ENCODE assay signal across 8 mouse cellular contexts in the genomic region with DNA sequence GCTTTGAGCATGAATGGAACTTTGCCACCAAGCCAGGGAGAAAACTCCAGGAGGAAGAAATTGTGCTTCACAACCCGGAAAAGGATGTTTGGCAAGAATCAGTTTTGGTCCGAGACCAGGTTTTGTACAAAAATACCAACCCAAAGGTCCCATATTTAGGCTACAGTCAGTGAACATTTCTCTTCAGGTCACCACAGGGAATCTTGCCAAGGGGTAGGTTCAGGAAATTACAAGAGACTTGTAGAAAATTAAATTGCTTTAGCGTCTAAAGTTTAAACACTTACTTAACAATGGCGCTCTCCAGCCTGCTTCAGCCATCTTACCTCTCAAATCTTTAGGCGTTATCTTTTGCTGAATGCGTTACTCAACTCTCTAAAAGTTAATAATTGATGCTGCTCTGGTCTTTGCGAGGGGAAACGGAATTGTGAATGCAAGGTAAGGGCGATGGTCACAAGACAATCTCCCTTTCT. TPM values are rescaled to one million over a fixed set of nuclear protein-coding genes. Genes with fewer than 3 reads are reported as not detected.
A peak's percentile ranks its signal among the peaks of the same experiment; 100 is the strongest.
DNase-seq lines count a peak whose midpoint lies in the region; ATAC-seq and TF ChIP-seq lines count a peak whose summit lies in the region.

No protein-coding gene starts in this region.

- no peaks in the 10 kb centered on the region for H3K36me3 ChIP-seq in spleen, adult 2 months (ENCODE audit: control insufficient read depth, insufficient read depth, low read length)
- H3K36me3 ChIP-seq in hindbrain, embryonic 11.5 days (ENCODE audit: control insufficient read depth, insufficient read depth, low read length): no peaks in the 10 kb centered on the region
- H3K36me3 ChIP-seq in liver, embryonic 14.5 days (replicated peaks; ENCODE audit: control insufficient read depth, insufficient read depth, low read depth): no peaks in the 10 kb centered on the region
- no peaks in the 10 kb centered on the region for H3K36me3 ChIP-seq in neural tube, embryonic 15.5 days

- no peaks in the 10 kb centered on the region for H3K9me3 ChIP-seq in hindbrain, embryonic 11.5 days (ENCODE audit: control insufficient read depth, low read length)
- H3K9me3 ChIP-seq in liver, embryonic 14.5 days (ENCODE audit: control insufficient read depth, low read length): no peaks in the 10 kb centered on the region
- no peaks in the 10 kb centered on the region for H3K9me3 ChIP-seq in neural tube, embryonic 15.5 days (replicated peaks)

- TF ChIP-seq EP300 in liver, embryonic 14.5 days (IDR thresholded peaks at IDR 0.05; ENCODE audit: low read depth): no peak

- ATAC-seq in hindbrain, embryonic 11.5 days (ENCODE audit: low FRiP score): peak; percentile 2; the same call in 1 of the 2 replicates
- no peak; the same call in 1 of the 2 replicates for ATAC-seq in liver, embryonic 14.5 days (ENCODE audit: insufficient read depth)
- no peak for ATAC-seq in neural tube, embryonic 15.5 days (ENCODE audit: low FRiP score)

- no peaks in the 10 kb centered on the region for H3K27me3 ChIP-seq in spleen, adult 2 months (ENCODE audit: control insufficient read depth, insufficient read depth, low read length)
- H3K27me3 ChIP-seq in hindbrain, embryonic 11.5 days (ENCODE audit: control insufficient read depth, insufficient read depth, low read length): no peaks in the 10 kb centered on the region
- H3K27me3 ChIP-seq in liver, embryonic 14.5 days (ENCODE audit: control insufficient read depth, insufficient read depth, low read length): no peaks in the 10 kb centered on the region
- no peaks in the 10 kb centered on the region for H3K27me3 ChIP-seq in neural tube, embryonic 15.5 days (replicated peaks)

- no peak for TF ChIP-seq POLR2A in spleen, adult 2 months (IDR thresholded peaks at IDR 0.05; ENCODE audit: low read depth, low read length)
- no peak for TF ChIP-seq POLR2A in embryonic fibroblast, embryonic 13.5 days (IDR thresholded peaks at IDR 0.05; ENCODE audit: low read depth, low read length)

- peak overlapping the region; percentile 38; the same call in 1 of the 2 replicates for H3K27ac ChIP-seq in spleen, adult 2 months (ENCODE audit: insufficient read depth, low read length)
- peak overlapping the region; percentile 66 for H3K27ac ChIP-seq in embryonic fibroblast, embryonic 13.5 days (ENCODE audit: insufficient read depth, low read length)
- H3K27ac ChIP-seq in hindbrain, embryonic 11.5 days (ENCODE audit: low read depth, low read length): no peak overlapping the region
- no peak overlapping the region for H3K27ac ChIP-seq in liver, embryonic 14.5 days
- peak overlapping the region; percentile 85 for H3K27ac ChIP-seq in neural tube, embryonic 15.5 days (replicated peaks)

- no peak for DNase-seq in spleen, adult 2 months (ENCODE audit: low read depth in 1 of 2, low spot score in 2 of 2)
- DNase-seq in spleen, adult 18-20 months: no peak
- no peak for DNase-seq in hindbrain, embryonic 11.5 days (ENCODE audit: low spot score)
- peak; percentile 18 to 28 (median 25) for DNase-seq in liver, embryonic 14.5 days (ENCODE audit: low read depth in 3 of 3, low spot score in 3 of 3)
- no peak for DNase-seq in urinary bladder, postnatal 10 days (ENCODE audit: low spot score)
- DNase-seq in frontal cortex, postnatal 25 days (ENCODE audit: low spot score in 2 of 2): no peak

- H3K4me1 ChIP-seq in spleen, adult 2 months (ENCODE audit: control insufficient read depth, insufficient read depth, insufficient read length): no peaks in the 10 kb centered on the region
- H3K4me1 ChIP-seq in embryonic fibroblast, embryonic 13.5 days (ENCODE audit: control insufficient read depth, insufficient read depth, low read length): no peaks in the 10 kb centered on the region
- no peaks in the 10 kb centered on the region for H3K4me1 ChIP-seq in hindbrain, embryonic 11.5 days (replicated peaks; ENCODE audit: control insufficient read depth, insufficient read depth, low read length)
- H3K4me1 ChIP-seq in liver, embryonic 14.5 days (replicated peaks; ENCODE audit: control insufficient read depth in 2 of 2, insufficient read depth in 2 of 2, low read length in 1 of 2): peaks cover 0 to 3% of the 10 kb centered on the region in 2 experiments; a peak in 2 of 4 replicates
- H3K4me1 ChIP-seq in neural tube, embryonic 15.5 days: peaks cover 24% of the 10 kb centered on the region

- WGBS in spleen, adult 2 months: 3% methylated on average over 9 of the region's 9 CpGs
- WGBS in hindbrain, embryonic 11.5 days: 24% methylated on average over 9 of the region's 9 CpGs
- 15% methylated on average over 9 of the region's 9 CpGs for WGBS in liver, embryonic 14.5 days (ENCODE audit: insufficient replicate concordance)
- 16% methylated on average over 9 of the region's 9 CpGs for WGBS in neural tube, embryonic 15.5 days

- no peak for TF ChIP-seq CTCF in spleen, adult 2 months (IDR thresholded peaks at IDR 0.05; ENCODE audit: extremely low read depth, insufficient read depth, insufficient read length, insufficient replicate concordance)
- TF ChIP-seq CTCF in embryonic fibroblast, embryonic 13.5 days (IDR thresholded peaks at IDR 0.05; ENCODE audit: borderline replicate concordance, insufficient read depth, low read length): no peak
- no peak for TF ChIP-seq CTCF in liver, embryonic 14.5 days (IDR thresholded peaks at IDR 0.05; ENCODE audit: low read depth)

- peak overlapping the region; percentile 87 for H3K4me3 ChIP-seq in spleen, adult 2 months (ENCODE audit: extremely low read depth, insufficient read depth, insufficient read length)
- H3K4me3 ChIP-seq in embryonic fibroblast, embryonic 13.5 days (ENCODE audit: insufficient read depth, low read length): peak overlapping the region; percentile 98
- H3K4me3 ChIP-seq in hindbrain, embryonic 11.5 days (ENCODE audit: low read depth, low read length): peak overlapping the region; percentile 84
- peak overlapping the region; percentile 69 to 95 for H3K4me3 ChIP-seq in liver, embryonic 14.5 days (ENCODE audit: insufficient read depth in 1 of 2, low read depth in 2 of 2, low read length in 2 of 2)
- H3K4me3 ChIP-seq in neural tube, embryonic 15.5 days (replicated peaks): peak overlapping the region; percentile 95

- H3K9ac ChIP-seq in hindbrain, embryonic 11.5 days (ENCODE audit: low read depth, low read length): 0 out of 2 replicates have a peak overlapping the region, but pooled peaks have one; percentile 16
- H3K9ac ChIP-seq in liver, embryonic 14.5 days (replicated peaks): peak overlapping the region; percentile 75
- H3K9ac ChIP-seq in neural tube, embryonic 15.5 days (replicated peaks): peak overlapping the region; percentile 93

- peak overlapping the region; percentile 51 for H3K4me2 ChIP-seq in hindbrain, embryonic 11.5 days (replicated peaks; ENCODE audit: low read depth, low read length)
- peak overlapping the region; percentile 91 for H3K4me2 ChIP-seq in liver, embryonic 14.5 days (ENCODE audit: low read depth)
- peak overlapping the region; percentile 65 for H3K4me2 ChIP-seq in neural tube, embryonic 15.5 days

RNA-seq across cellular contexts. Expression of a gene that starts 0.6 kb away (rescaled TPM):
- 7.2 and 7.9 TPM in 2 replicates for polyA plus RNA-seq in spleen, adult 2 months (2012; rRNA removed)
- polyA plus RNA-seq in embryonic fibroblast, embryonic 13.5 days (2011; ENCODE audit: insufficient read length, low read depth, missing spikeins): 105 and 107 TPM in 2 replicates
- polyA plus RNA-seq in hindbrain, embryonic 11.5 days (2014; fragmentation: Nextera tagmentation; extraction: Ambion mirVana): 77.2 and 87.4 TPM in 2 replicates
- 4.7 and 7.1 TPM in 2 replicates for polyA plus RNA-seq in liver, embryonic 14.5 days (2012; rRNA removed)
- polyA plus RNA-seq in liver, embryonic 14.5 days (2014; fragmentation: Nextera tagmentation; extraction: Ambion mirVana): 21.3 and 22.8 TPM in 2 replicates
- polyA plus RNA-seq in neural tube, embryonic 15.5 days (2015; fragmentation: Nextera tagmentation; extraction: Ambion mirVana): 80.6 and 84.2 TPM in 2 replicates

Comparison
In these comparisons a context has a peak if more than half of its experiments do, and no peak if none do; other contexts are left out.
1. DNase-seq: peak in liver, embryonic 14.5 days (3 of 3); none in spleen, adult 2 months (0 of 2), spleen, adult 18-20 months (0 of 2), hindbrain, embryonic 11.5 days (single experiment), urinary bladder, postnatal 10 days (single experiment) and frontal cortex, postnatal 25 days (0 of 2).
2. H3K27ac ChIP-seq: peak in spleen, adult 2 months (single experiment), embryonic fibroblast, embryonic 13.5 days (single experiment) and neural tube, embryonic 15.5 days (single experiment); none in hindbrain, embryonic 11.5 days (single experiment) and liver, embryonic 14.5 days (single experiment).
3. H3K9ac ChIP-seq: peak in every context shown above with its lines; median percentile 93 in neural tube, embryonic 15.5 days; 75 in liver, embryonic 14.5 days; 16 in hindbrain, embryonic 11.5 days.
4. Peak in every context shown above with its lines, with median percentiles within 50 percentile points of each other: H3K4me3 ChIP-seq and H3K4me2 ChIP-seq.